Mouse (Mus musculus) layer of hippocampus, postnatal 36 days (tissue): ENCODE measurements around the gene Arsg. TPM values are rescaled to one million over a fixed set of nuclear protein-coding genes. Genes with fewer than 3 reads are reported as not detected.

Experiments used
- DNase-seq, 2 experiments: peaks; one replicate each; pipeline ENCODE4 v3.0.0; 2022
- total RNA-seq, 2 experiments: library from RNA; stranded (reverse); gene quantifications; 2 replicates each; pipeline ENCODE4 v1.2.3; 2021

Gene Arsg
- total RNA-seq, 2 experiments from 2014 or later: 9.6 to 12.2 TPM

DNA sequence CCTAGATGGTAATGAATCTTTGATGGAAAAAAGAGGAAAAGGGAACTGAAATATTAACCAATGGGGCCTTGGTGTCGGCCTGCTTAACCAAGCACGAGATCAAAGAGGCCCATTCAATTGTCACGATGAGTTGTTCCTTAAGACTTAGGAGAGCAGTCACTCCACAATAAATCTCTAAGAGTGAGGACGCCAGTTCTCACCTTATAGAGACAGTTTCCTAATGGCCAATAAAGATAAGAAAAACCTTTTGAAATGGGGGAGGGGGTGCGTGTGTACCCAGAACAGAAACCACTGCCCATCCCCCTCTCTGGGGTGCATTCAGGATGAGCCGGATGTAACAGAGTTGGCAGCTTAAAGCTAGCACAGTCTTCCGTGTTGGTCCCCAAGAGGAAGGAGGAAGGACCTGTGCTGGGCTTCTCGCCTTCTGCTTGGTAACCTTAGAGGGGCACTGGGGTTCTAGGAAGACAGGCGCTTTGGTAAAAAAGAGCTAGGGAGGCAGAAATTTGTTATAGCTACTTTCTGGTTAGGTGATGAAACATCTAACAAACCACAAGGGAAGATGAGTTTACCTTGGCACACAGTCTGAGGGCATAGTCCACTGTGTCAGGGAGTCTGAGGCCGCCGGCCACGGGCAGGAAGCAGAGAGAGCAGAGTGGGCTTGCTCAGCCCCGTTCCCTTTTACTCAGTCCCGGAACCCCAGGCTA, 22.7 kb downstream of the Arsg start:
- no peak for DNase-seq

DNA sequence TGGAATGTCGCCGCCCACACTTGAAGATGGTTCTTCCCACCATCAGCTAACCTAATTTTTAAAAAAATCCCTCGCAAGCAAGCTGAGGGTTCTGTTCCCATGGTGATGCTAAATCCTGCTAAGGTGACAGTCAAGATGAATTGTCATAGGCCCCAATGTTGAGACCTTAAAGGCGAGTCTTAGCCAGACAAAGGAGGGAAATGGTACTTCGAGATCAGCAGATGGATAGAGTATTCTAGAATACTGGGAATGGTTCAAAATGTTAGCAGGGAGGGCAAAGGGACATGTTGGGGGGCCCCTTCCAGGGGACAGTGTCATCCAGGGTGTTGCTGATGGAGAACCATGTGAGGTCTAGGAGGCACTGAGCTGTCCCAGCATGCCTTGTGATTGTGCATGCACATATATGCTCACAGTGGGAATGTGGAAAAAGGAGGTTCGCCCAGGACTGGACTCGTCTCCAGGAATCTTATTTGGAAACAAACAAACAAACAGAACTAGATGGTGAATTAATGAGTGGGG, 23.4 kb downstream of the Arsg start:
- DNase-seq: no peak

DNA sequence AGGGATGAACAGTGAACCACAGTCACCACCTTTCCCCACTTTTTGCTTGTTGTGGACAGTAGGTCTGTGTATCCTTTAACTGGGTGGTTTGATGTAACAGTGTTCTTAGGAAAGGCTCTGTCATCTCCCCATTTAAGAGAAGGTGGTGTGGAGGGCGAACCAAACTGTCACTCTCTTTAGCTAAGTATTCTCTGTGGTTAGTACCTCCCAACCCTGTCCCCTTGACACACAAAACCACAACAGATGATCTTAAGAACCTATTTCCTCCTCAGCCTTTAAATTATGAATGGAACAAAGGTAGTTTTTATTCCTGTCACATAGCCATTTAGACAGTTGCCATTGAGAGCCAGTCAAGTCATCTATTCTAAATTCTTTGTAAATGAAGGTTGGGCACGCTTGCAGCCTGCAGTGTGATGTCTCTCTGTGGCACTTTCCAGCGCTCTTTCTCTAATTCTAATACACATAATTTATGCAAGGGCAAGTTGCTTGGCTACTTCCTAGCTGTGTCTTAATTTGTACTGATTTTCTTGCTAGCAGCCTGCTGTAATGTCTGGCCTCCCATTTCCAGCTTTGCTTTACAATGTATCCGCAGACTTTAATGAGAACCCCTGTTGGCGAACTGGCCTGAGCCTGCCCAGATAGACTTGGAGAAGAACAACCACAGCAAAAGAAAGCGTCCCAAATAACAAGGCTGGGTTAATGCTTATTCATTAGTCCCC, 24.0 kb downstream of the Arsg start:
- DNase-seq: no peak

DNA sequence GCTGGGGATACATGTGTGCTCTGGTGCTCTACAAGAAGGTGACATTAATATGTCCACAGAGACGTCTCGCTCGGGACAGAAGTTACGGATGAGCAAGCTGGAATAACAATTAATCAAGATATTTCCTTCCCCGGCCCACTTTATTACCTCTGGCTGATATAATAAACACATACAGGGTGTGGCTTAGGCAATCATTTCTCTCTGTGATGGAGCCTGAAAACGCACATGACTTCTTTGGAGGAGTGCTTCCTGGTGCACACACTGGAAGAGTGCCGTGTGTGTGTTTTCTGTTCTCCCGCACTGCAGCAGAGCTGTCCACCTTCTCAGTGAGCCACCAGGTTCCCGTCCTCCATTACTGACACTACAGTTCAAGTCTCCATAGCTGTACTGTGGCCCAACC, 24.8 kb downstream of the Arsg start:
- DNase-seq: no peak

DNA sequence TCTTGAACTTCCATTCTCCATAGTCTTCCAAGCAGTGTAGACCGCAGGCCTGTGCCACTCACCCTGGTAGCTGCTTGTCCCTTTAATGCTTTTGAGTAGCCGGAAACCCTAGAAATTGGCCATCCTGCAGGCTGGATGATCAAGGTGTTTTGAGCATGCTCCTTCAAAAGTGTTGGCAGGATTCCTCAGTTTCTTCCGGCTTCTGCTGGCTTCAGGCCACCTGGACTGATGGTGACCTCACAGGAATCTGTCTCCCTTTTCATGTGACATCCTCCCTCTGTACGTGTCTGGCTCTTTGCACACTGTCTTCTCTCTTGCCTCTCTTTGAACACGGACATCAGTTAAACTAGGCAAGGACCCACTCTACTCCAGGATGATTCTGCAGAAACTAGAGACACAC, 27.0 kb downstream of the Arsg start:
- no peak for DNase-seq

DNA sequence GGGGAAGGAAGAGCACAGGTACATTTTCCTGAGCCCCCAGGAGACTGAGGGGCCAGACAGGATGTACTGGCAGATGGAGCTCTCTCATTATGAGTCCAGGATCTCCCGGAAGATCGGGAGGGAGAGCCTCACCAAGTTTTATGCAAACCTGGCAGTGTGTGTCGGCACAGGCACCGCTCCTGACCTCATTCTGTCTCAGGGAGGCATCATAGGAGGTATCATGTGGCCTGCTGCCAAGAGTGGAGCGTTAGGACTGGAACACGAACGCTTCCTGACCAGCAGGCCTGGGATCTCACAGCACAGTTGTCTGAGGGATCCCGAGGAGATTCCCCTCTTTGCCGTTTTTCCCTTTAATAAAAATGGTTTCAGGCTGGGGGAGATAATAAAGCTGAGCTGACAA, 31.8 kb downstream of the Arsg start:
- no peak for DNase-seq

DNA sequence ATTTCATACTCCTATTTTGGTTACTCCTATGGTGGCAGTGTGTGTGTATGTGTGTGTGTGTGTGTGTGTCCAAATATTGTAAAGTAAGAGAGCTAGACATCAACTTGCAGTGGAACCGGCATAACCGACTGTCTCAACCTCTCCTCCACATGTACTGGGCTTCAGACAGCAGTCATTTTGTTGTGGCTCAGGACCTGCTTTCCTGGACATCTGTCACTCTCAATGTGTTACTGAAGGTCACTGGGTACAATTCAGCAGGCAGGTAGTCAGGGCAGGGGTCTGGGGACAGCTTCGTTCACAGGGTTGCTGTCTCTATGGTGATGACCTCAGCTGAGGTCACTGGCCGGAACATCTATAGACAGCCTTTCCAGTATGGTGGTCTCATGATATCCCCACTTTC, 32.6 kb downstream of the Arsg start:
- DNase-seq: no peak

DNA sequence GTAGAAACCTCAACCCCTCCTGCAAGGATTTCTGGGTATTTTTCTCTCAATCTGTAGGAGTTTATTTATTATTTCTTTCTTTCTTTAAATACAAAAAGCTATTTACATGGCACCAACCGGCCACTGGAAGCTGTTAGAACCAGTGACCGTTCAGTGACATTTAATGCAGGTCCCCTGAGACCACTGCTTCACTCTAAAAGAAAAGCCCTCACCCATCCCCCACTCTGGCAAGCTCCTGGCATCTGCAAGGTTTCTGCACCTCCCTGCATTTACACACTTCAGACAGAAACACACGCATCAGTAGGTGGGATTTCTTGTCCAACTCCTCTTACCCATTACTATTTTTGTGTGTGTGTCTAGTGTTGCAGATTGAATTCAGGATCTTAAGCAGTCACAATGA, 33.9 kb downstream of the Arsg start:
- DNase-seq: no peak

DNA sequence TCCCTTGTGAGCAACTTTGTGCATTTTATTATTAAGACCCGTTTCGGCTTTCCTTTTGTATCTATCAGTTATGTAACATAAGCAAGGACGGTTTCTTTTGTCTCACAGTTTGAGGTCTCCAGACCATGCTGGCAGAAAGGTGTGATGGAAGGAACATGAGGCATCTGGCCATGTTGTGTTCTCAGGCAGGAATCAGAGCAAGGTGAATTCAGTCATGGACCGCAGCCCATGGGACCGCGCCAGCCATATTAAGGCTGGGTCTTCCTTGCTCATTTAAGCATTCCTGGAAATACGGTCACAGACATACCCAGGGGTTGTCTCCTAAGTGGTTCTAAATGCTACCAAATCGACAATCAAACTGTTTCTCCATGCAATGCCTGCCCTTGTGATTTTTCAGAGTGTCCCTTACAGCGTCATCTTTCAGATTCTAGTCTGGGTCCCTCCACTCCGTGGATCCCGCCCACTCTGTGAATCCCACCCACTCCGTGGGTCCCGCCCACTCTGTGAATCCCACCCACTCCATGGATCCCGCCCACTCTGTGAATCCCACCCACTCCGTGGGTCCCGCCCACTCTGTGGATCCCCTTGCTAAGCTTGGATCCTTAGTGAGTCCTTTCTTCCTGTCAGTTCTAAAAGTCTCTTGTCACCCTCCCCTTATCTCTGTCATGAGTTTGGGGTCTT, 40.0 kb downstream of the Arsg start:
- DNase-seq: no peak

DNA sequence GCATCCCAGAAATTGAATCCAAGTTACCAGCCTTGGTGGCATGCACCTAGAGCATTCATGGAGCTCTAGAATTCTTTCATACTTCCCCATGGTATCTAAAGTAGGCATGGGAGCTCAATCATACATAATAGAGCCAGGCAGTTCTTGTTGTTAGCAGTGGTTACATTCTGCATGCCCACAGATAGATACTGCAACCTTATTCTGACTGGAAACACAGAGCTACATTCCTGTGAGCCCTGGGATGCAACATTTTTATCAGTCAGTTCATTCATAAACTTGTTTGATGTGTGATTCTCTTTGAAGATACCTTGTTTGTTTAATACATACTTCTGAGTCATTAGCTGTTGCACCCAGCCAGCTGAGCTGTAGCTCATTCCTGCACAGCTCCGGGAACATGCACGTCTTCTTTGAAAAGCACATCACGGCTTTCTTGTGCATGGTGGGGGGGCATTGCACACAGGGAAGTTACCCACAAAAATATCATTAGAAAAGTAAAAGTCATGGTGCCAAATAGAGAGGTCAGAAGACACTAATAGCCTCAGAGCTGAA, 41.0 kb downstream of the Arsg start:
- DNase-seq: no peak

DNA sequence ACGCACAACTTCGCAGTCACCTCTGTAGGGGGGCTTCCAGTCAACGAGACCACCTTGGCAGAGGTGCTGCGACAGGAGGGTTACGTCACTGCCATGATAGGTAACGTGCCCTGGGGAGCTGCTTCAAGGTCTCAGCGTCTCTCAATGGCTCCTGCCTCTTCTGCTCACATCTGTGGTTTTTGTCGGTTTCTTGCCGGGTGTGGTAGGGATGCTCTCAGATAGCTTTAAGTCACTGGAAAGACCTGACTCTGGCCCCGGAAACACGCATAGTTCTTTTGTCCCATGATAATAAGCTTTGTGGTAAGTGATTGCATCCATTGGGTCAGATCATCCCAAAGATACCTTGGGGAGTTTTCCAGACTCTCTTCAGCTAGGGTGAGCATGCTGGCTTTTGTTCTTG, 44.2 kb downstream of the Arsg start:
- DNase-seq: no peak

DNA sequence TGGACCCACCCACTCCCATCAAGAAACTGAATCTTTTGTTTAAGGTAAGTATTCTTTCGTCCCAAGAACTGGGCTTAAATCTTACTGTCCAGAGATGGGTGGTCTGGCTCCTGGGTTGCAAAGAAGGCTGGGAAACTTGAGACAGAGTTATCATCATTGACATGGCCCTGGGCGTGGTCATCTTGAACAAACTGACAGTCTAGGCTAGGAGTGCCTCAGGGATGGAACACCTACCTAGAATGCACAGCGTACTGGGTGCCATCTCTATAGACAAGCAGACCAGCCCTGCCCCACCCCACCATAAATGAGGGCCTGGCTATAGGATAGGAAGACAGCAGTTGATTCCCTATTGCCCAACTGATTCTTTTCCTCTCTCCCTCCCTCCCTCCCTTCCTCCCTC, 44.6 kb downstream of the Arsg start:
- DNase-seq: no peak

DNA sequence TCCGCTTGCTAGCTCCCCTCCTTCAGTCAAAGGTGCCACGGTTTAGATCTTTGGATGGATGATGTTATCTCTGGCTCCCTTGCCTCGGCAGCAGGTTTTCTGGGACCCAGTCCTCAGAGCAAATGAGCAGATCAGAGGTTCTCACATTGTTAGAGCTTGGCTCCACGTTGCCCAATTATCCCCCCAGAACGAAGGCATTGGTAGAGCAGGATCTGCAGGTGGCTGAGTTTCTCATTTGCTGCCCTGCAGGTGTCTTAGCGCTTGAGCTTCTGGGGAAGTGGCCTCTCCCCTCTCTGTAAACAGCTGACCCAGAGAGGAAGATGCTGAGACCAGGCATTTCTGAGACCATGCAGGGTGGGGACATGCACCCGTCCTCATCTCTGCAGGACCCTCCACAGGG, 47.8 kb downstream of the Arsg start:
- DNase-seq: no peak

DNA sequence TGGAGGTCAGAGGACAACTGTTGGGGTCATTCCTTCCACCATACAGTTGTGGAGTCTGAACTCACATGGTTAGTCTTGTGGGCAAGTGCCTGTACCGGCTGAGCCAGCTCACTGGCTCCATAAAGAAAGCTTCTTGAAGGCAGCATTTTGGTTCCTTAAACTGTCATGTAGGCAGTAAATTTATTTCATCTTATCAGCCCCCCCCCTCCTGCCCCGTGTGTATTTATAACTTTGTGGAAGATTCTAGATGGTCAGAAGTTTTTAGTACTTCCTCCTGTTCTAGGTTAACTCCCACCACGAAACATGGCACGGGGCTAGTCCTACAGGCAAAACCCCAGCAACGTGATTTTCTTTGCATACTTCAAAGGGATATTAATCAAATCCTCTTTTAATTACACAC, 51.7 kb downstream of the Arsg start:
- DNase-seq: no peak

DNA sequence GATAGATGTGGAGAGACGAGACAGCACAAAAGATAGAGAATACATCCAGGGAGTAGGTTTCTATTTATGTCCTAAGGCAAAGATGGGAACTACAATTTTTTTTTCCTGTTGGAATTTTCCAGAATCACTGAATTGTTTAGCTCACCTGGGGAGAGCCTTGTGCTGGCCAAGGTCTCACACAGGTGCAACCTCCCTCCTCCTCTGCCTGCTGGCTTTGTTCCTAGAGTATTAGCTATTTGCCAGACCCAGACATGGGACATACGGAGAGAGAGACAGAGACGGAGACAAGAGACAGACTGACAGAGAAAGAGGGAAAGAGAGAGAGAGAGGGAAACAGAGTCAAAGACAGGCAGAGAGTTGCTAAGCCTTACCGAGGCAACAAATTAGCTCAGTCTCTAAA, 52.4 kb downstream of the Arsg start:
- DNase-seq: no peak

DNA sequence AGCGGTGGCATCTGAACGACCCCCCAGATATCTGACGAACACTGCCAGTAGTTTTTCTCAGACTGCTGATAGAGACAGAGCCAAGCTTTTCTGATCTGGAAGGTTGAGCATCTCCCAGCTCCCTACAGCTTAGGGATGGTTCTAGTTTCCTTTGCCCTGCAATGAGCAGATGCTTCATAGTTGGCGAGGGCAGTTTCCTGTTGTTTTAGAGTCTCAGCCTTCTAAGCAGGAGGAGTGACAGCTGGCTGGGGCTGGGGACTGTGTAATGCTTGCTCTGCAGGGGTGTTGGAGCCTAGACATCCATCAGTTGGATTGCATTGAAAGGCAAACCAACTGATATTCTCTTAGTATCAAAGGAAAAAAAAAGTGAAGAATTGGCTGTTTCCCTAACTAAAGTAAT, 56.9 kb downstream of the Arsg start:
- DNase-seq: peak; percentile 3 to 32

DNA sequence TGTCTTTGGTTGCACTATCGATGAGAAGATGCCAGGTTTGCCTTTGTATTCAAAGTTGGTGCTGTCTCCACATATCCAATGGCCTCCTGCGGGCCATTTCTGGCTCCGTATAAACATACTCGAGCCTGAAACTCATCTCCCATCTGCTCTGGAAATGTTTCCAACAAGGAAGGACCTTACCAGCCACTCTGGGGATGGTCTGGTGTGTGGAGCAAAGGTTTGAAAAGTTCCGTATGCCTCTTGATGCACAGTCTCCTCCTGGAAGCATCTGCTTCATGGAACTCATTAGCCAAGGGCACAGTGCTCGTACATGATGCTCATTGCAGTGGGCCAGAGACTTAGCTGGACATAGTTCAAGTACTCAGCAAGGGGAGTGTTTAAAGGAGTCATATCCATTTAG, 62.8 kb downstream of the Arsg start:
- no peak for DNase-seq

DNA sequence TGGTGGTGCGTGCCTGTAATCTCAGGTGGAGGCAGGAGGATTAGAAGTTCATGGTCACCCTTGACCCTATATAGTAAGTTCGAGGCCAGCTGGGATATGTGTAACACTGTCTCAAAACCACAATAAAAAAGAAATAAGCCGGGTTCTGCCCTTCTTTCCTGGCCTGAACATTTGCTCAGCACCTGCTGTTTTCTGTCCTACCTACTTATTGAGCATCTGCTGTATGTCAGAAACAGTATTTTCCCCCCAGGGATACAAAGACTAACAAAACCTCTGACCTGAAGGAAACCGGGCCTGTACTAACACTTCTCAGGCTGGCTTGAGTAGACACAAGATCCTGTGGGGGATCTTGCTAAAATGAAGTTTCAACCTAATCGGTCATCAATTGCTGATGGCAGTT, 63.8 kb downstream of the Arsg start:
- no peak for DNase-seq

DNA sequence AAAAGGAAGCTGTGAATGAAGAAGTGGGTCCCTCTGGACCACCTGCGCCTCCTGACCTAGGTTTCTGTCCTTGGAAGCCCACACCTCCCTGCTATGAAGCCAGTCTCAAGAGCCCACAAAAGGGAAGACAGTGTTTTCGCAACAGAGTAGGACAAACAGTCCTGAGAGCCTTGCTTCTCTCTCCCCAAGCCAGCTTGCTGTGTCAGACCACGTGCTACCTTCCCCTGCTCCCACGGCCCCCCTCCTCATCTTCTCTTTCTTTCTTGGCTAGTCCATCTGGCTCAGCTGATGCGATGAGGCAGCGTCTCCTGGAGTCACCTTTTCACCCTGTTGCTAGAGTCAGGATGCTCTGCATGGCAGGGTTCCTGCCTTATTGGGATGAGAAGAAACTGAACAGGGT, 66.1 kb downstream of the Arsg start:
- DNase-seq: no peak

DNA sequence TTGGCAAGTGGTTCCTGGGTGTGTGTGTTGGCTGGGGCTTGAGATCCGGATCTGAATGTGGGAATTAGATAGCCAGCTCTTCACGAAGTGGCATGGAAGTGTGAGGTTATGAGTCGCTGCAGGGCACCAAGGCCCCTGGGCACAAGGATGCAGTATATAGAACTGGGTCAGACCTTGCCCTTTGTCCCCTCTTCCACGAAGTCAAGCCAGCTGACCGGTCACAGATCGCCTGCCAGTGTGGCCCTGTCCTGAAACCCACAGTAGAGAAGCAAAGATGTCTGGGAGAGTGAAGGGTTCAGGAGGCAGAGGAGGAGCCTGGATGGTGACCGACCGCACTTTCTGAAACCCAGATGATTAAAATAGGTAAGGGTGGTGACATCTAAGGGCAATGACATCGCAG, 70.3 kb downstream of the Arsg start:
- no peak for DNase-seq

DNA sequence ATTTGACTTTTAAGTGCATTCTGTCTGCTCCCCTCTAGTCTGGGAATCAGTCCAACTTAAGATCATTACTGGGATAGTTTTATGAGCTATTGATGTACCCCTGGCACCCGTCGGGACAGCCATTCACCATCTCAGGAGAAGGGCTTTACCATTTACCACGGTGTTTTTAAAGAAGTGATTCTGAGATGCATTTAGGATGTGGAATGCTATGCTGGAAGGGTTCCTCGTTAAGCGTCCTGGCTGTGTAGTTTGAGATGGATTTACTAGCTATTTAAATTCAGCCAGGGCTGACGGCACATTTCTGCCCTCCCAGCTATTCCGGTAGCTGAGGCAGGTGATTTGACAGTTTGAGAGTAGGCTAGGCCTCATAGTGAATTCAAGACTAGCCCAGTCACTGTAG, 71.3 kb downstream of the Arsg start:
- no peak for DNase-seq

DNA sequence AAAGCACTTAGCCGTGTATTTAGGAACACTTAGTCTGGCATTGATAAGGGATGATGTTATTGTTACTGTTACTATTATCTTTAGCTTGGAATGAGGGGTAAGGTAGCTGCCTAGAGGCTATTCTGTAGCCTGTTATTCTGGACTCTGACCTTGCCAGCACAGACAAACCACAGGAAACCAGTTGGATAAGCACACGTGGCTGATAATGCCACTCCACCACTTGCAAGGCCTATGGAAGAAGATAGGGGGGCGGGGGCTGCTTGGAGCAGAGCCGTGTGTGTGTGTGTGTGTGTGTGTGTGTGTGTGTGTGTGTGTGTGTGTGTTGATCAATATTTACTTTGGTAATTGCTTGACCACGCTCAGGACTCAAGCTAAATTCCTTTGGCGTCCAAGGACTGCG, 72.1 kb downstream of the Arsg start:
- no peak for DNase-seq

DNA sequence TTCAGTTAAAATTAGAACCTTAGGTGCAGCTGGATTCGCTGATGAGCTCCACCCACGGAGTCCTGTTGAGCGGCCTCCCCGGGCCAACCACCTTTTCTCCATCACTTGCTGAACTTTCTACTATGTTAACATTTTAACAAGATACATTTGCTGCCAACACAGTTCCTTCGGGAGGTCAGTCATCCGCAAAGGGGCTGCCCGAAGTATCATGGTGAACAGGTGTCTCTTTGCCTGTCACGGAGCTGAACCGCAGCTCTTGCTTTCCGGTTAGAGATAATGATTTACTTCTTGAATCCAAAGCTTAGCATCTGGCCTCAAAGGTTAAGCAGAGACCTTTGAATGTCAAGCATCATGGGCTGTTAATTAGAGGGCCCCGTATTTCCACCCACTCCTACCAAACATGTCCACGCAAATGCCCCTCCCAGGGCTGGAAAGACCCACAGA, 72.5 kb downstream of the Arsg start:
- no peak for DNase-seq
